Mouse (Mus musculus): ENCODE results near the gene Arsa. TPM values are rescaled to one million over a fixed set of nuclear protein-coding genes. Genes with fewer than 3 reads are reported as not detected.
A peak's percentile ranks its signal among the peaks of the same experiment; 100 is the strongest.

Gene Arsa
- polyA plus RNA-seq, 1 experiment = 17.9 TPM

DNA sequence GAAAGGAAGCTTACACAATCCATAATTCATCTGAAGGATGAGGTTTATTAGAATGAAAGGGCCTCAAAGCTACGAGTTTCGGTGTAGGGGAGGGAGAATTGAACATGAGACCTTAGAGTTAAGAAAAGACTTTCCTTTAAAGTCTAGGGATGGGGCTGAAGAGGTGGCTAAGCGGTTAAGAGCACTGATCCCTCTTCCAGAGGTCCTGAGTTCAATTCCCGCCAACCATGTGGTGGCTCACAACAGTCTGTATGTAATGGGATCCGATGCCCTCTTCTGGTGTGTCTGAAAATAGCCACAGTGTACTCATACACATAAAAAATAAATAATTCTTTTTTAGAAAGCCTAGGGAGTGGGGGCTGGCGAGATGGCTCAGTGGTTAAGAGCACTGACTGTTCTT is 46.9 kb downstream of the Arsa start:
- Histone ChIP-seq H3K27me3 (ENCODE audit: control insufficient read depth, insufficient read depth, low read length, poor library complexity, severe bottlenecking) (no peaks in the 10 kb centered on the region), H3K4me1 (ENCODE audit: control insufficient read depth, insufficient read depth, low read length) (peaks cover 2% of the 10 kb centered on the region), H3K9ac (ENCODE audit: low read depth, poor library complexity, severe bottlenecking) (peak overlapping the region; percentile 62), H3K36me3 (ENCODE audit: control insufficient read depth, insufficient read depth, low read length, poor library complexity, severe bottlenecking) (peaks cover 8% of the 10 kb centered on the region), H3K27ac (ENCODE audit: insufficient read depth, low read length) (peak overlapping the region; percentile 37), H3K9me3 (replicated peaks; ENCODE audit: control insufficient read depth, insufficient read depth, low read length, poor library complexity, severe bottlenecking) (no peaks in the 10 kb centered on the region), H3K4me3 (ENCODE audit: low read depth, low read length) (peak overlapping the region; percentile 79)
- TF ChIP-seq CTCF (IDR thresholded peaks at IDR 0.05; ENCODE audit: low read depth, low read length) (no peak), EP300 (IDR thresholded peaks at IDR 0.05; ENCODE audit: insufficient read depth, low read depth, low read length) (no peak), POLR2A (IDR thresholded peaks at IDR 0.05; ENCODE audit: insufficient read depth, low read length) (no peak)

DNA sequence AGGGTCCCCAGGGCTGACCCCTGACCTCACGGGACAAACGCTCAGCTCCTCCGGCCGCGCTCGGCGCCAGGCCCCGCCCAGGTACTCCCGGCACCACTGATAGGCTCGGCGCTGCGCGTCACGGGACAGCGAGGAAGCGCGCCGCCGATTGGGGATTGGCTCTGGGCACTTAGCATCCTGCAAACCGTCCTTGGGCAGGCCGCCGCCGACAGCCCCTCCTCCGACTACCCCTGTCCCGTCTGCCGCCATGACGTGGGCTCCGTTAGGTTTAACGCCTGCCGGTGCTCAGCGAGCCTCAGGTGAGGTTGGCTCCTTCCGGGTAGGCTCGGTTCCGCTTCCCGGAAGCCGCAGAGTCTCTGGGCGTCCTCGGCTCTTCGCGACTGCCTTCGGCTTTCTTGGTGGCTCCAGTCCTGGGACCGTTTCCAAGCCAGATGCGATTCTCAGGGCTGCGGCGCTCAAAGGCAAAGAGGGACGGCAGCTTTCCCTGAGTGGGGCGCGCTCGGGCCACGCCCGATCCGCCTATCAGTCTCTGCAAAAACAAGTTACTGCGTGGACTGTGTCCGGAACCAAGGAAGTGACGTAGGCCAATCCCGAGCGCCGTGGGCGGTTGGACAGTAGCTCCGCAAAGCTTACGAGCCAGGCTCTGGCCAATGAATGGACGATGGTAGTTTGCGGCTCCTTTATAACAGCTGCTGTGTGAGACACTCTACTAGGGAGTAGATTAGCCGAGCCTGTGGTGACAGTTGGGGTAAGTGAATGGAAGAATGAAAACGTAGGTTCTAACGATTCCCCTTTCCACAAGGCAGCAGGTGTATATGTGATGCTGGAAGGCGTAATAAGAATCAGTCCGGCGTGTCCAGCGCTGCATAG is 47.6 kb downstream of the Arsa start, which contains the start of the genes C730034F03Rik, Gm44502 and Chkb:
Gene C730034F03Rik (plus strand): TSS at position 238 of the 870 bp plus-strand sequence.
Gene Gm44502 (minus strand): TSS at position 345 of the 870 bp plus-strand sequence.
Gene Chkb (minus strand): TSS at position 557 of the 870 bp plus-strand sequence.
- peak within 1 kb of the TSS; percentile 62 for H3K9ac ChIP-seq (ENCODE audit: low read depth, poor library complexity, severe bottlenecking)
- peaks cover 8% of the 10 kb centered on the region for H3K36me3 ChIP-seq (ENCODE audit: control insufficient read depth, insufficient read depth, low read length, poor library complexity, severe bottlenecking)
- peaks cover 2% of the 10 kb centered on the region for H3K4me1 ChIP-seq (ENCODE audit: control insufficient read depth, insufficient read depth, low read length)
- no peaks in the 10 kb centered on the region for H3K9me3 ChIP-seq (replicated peaks; ENCODE audit: control insufficient read depth, insufficient read depth, low read length, poor library complexity, severe bottlenecking)
- H3K27ac ChIP-seq (ENCODE audit: insufficient read depth, low read length) = peak within 1 kb of the TSS; percentile 37
- no peaks in the 10 kb centered on the region for H3K27me3 ChIP-seq (ENCODE audit: control insufficient read depth, insufficient read depth, low read length, poor library complexity, severe bottlenecking)
- no peak for TF ChIP-seq EP300 (IDR thresholded peaks at IDR 0.05; ENCODE audit: insufficient read depth, low read depth, low read length)
- TF ChIP-seq POLR2A (IDR thresholded peaks at IDR 0.05; ENCODE audit: insufficient read depth, low read length) = no peak
- TF ChIP-seq CTCF (IDR thresholded peaks at IDR 0.05; ENCODE audit: low read depth, low read length) = no peak
- peak within 1 kb of the TSS; percentile 79 for H3K4me3 ChIP-seq (ENCODE audit: low read depth, low read length)

DNA sequence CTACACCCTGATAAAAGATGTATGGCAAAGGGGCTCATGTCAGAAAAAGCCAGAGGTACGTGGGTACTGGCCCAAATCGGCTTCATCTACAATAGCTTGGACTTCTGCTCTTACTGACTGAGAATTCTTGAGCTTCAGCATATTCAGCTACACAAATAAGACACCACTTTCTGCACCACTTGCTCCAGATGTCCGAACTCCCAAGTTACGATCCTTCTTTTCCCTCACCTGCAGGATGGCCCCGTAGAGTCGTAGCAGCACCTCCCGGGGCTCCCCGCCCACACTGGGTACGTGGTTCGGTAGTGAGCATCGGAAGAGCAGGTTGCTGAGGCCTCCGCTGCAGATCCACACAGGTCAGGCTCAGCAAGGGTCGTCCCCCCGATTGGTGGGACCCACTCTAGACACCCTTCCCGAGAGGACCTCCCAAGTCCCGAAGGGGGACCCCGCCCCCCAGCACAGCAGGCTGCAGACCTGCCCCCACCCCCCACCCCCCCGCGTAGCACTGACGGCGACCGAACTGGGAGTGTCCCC is 48.3 kb downstream of the Arsa start:
- Histone ChIP-seq H3K9me3 (replicated peaks; ENCODE audit: control insufficient read depth, insufficient read depth, low read length, poor library complexity, severe bottlenecking) (no peaks in the 10 kb centered on the region), H3K9ac (ENCODE audit: low read depth, poor library complexity, severe bottlenecking) (peak overlapping the region; percentile 62), H3K4me1 (ENCODE audit: control insufficient read depth, insufficient read depth, low read length) (peaks cover 2% of the 10 kb centered on the region), H3K4me3 (ENCODE audit: low read depth, low read length) (peak overlapping the region; percentile 79), H3K36me3 (ENCODE audit: control insufficient read depth, insufficient read depth, low read length, poor library complexity, severe bottlenecking) (peaks cover 8% of the 10 kb centered on the region), H3K27me3 (ENCODE audit: control insufficient read depth, insufficient read depth, low read length, poor library complexity, severe bottlenecking) (no peaks in the 10 kb centered on the region), H3K27ac (ENCODE audit: insufficient read depth, low read length) (no peak overlapping the region)
- no peak for TF ChIP-seq EP300 (IDR thresholded peaks at IDR 0.05; ENCODE audit: insufficient read depth, low read depth, low read length)
- no peak for TF ChIP-seq CTCF (IDR thresholded peaks at IDR 0.05; ENCODE audit: low read depth, low read length)
- no peak for TF ChIP-seq POLR2A (IDR thresholded peaks at IDR 0.05; ENCODE audit: insufficient read depth, low read length)

DNA sequence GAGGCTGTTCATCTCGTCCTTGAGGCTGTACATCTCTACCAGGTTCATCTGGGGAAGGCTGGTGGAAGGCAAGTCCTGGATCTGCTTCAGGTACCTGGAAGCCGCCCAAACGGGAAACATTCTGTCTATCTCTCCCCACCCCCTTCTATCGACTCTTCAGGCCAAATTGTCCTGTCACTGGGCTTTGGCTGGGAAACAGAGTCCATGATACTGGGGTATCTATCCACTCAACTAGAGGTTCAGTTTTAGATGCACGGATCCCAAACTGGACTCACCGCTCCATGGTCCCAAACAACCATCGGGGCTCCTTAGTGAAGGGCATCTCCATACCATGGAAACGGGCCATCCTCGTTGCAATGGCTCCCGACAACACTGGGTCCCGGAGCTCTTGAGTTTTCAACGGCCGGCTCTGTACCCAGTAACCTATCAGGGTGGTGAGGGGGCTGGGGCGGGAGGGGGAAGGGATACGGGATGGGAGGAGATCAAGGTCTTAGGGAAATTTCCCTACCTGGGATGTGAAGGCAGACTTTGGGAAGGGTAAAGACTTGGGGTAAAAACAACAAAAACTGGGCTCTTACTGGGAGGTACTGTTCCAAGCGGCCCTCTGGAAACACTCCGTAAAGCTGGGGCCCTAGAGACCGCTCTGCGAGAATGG is 49.0 kb downstream of the Arsa start:
- H3K27ac ChIP-seq (ENCODE audit: insufficient read depth, low read length) = no peak overlapping the region
- H3K4me3 ChIP-seq (ENCODE audit: low read depth, low read length) = peak overlapping the region; percentile 79
- peak overlapping the region; percentile 62 for H3K9ac ChIP-seq (ENCODE audit: low read depth, poor library complexity, severe bottlenecking)
- H3K27me3 ChIP-seq (ENCODE audit: control insufficient read depth, insufficient read depth, low read length, poor library complexity, severe bottlenecking) = no peaks in the 10 kb centered on the region
- no peaks in the 10 kb centered on the region for H3K9me3 ChIP-seq (replicated peaks; ENCODE audit: control insufficient read depth, insufficient read depth, low read length, poor library complexity, severe bottlenecking)
- peaks cover 8% of the 10 kb centered on the region for H3K36me3 ChIP-seq (ENCODE audit: control insufficient read depth, insufficient read depth, low read length, poor library complexity, severe bottlenecking)
- TF ChIP-seq CTCF (IDR thresholded peaks at IDR 0.05; ENCODE audit: low read depth, low read length) = no peak
- no peak for TF ChIP-seq POLR2A (IDR thresholded peaks at IDR 0.05; ENCODE audit: insufficient read depth, low read length)
- no peak for TF ChIP-seq EP300 (IDR thresholded peaks at IDR 0.05; ENCODE audit: insufficient read depth, low read depth, low read length)
- peaks cover 2% of the 10 kb centered on the region for H3K4me1 ChIP-seq (ENCODE audit: control insufficient read depth, insufficient read depth, low read length)

DNA sequence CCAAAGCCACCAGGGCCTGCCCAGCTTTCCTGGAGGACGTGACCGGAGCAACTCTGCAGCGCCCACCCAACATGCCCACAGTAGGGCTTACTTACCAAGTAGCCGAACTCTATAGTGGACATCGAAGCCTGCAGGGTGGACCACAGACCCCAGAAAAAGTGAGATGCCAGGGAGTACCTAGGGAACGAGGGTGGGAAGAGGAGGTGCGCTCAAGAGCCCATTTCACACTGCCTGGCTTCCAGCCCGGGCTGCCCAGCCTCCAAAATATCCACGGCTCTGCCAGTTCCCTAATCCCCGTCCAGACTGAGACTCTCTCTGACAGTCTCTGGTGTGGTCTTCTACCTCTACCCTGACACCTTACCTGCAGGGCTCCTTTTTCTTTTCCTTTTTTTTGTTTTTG is 50.5 kb downstream of the Arsa start:
- H3K4me3 ChIP-seq (ENCODE audit: low read depth, low read length) = no peak overlapping the region
- peaks cover 8% of the 10 kb centered on the region for H3K36me3 ChIP-seq (ENCODE audit: control insufficient read depth, insufficient read depth, low read length, poor library complexity, severe bottlenecking)
- no peak for TF ChIP-seq EP300 (IDR thresholded peaks at IDR 0.05; ENCODE audit: insufficient read depth, low read depth, low read length)
- no peak for TF ChIP-seq CTCF (IDR thresholded peaks at IDR 0.05; ENCODE audit: low read depth, low read length)
- no peak for TF ChIP-seq POLR2A (IDR thresholded peaks at IDR 0.05; ENCODE audit: insufficient read depth, low read length)
- H3K27ac ChIP-seq (ENCODE audit: insufficient read depth, low read length) = no peak overlapping the region
- no peak overlapping the region for H3K9ac ChIP-seq (ENCODE audit: low read depth, poor library complexity, severe bottlenecking)
- H3K9me3 ChIP-seq (replicated peaks; ENCODE audit: control insufficient read depth, insufficient read depth, low read length, poor library complexity, severe bottlenecking) = no peaks in the 10 kb centered on the region
- peaks cover 2% of the 10 kb centered on the region for H3K4me1 ChIP-seq (ENCODE audit: control insufficient read depth, insufficient read depth, low read length)
- no peaks in the 10 kb centered on the region for H3K27me3 ChIP-seq (ENCODE audit: control insufficient read depth, insufficient read depth, low read length, poor library complexity, severe bottlenecking)

Measured in ES-Bruce4 (cell line).